8 mouse cellular contexts compared by ENCODE assay signal in the genomic region with DNA sequence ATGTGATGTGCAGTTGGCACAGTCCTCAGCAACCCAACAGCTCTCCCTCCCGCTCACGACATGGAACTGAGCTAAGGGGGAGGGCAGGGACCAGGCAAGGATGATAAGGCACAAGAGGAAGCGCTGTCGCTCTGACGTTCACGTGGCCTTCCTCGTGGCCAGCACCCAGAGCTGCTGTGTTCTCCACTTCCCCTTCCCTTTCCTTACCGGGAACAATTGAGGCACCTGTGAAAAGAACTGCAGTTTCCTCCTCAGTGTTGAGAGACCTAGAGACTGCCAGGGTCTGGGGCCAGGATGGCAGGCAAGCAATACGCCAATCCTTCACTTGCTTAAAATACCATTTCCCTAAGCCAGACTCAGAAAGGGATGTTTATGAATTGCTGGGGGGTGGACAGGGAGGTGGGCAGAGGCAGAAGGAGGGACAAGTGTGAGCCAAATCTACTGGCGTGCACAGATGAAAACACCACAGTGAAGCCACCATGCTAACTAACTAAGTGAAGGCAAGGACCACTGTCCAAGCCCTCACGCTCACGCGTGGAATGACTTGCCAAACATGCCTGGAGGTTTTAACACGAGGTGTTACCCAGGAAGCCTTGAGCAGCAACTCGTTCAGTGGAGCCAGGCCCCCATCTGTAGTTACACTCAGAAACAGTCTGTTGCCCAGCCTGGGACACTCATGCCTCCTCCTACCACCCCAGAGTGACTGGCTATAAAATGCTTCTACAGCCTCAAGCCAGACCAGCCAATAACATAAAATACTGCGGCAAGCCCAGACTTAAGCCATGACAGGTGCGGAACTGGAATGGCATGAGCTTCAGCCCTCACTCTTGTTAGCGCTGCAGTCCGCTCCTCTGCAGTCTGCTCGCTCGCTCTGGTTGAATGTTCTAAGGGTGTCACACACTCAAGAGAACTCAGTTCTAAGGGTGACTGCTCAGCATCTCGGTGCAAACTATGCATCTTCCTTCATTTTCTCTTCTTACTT. TPM values are rescaled to one million over a fixed set of nuclear protein-coding genes. Genes with fewer than 3 reads are reported as not detected.
DNase-seq lines count a peak whose midpoint lies in the region; ATAC-seq and TF ChIP-seq lines count a peak whose summit lies in the region.

No protein-coding gene starts in this region.

- peak overlapping the region; percentile 12; the same call in 1 of the 2 replicates for H3K4me3 ChIP-seq in layer of hippocampus, adult 2 months
- no peak overlapping the region for H3K4me3 ChIP-seq in bone marrow macrophage, adult 2 months (ENCODE audit: insufficient read depth, low read length)
- H3K4me3 ChIP-seq in lung, adult 2 months (replicated peaks; ENCODE audit: extremely low read depth, low read depth, low read length) = no peak overlapping the region
- H3K4me3 ChIP-seq in stomach, embryonic 14.5 days (ENCODE audit: low read depth, low read length) = no peak overlapping the region
- no peak overlapping the region for H3K4me3 ChIP-seq in cerebellum, adult 2 months (replicated peaks; ENCODE audit: insufficient read depth, low read depth, low read length)

- H3K4me1 ChIP-seq in bone marrow macrophage, adult 2 months (ENCODE audit: control insufficient read depth, insufficient read depth, low read length) = peaks cover 21% of the 10 kb centered on the region
- H3K4me1 ChIP-seq in lung, adult 2 months (ENCODE audit: control insufficient read depth, insufficient read depth, low read length) = peaks cover 2% of the 10 kb centered on the region
- H3K4me1 ChIP-seq in stomach, embryonic 14.5 days (ENCODE audit: control insufficient read depth, insufficient read depth, low read length) = 0 out of 2 replicates have a peak, but pooled peaks cover 2% of the 10 kb centered on the region
- peaks cover 6% of the 10 kb centered on the region for H3K4me1 ChIP-seq in cerebellum, adult 2 months (ENCODE audit: control insufficient read depth, insufficient read depth, low read length)

- TF ChIP-seq CTCF in layer of hippocampus, adult 2 months (conservative IDR thresholded peaks at IDR 0.05) = no peak
- TF ChIP-seq CTCF in bone marrow macrophage, adult 2 months (IDR thresholded peaks at IDR 0.05; ENCODE audit: low read depth, low read length) = no peak
- no peak for TF ChIP-seq CTCF in lung, adult 2 months (IDR thresholded peaks at IDR 0.05; ENCODE audit: insufficient read depth, low read length)
- TF ChIP-seq CTCF in cerebellum, adult 2 months (IDR thresholded peaks at IDR 0.05; ENCODE audit: borderline replicate concordance, insufficient read depth, low read depth, low read length) = no peak

- no peak overlapping the region for H3K9ac ChIP-seq in stomach, embryonic 14.5 days (replicated peaks; ENCODE audit: low read depth, low read length)

- no peak for TF ChIP-seq POLR2A in bone marrow macrophage, adult 2 months (IDR thresholded peaks at IDR 0.05; ENCODE audit: borderline replicate concordance, low read depth, low read length)
- TF ChIP-seq POLR2A in lung, adult 2 months (IDR thresholded peaks at IDR 0.05; ENCODE audit: borderline replicate concordance, extremely low read depth, low read depth, low read length) = no peak
- TF ChIP-seq POLR2A in cerebellum, adult 2 months (IDR thresholded peaks at IDR 0.05; ENCODE audit: borderline replicate concordance, insufficient read depth, low read length) = no peak

- no peaks in the 10 kb centered on the region for H3K27me3 ChIP-seq in stomach, embryonic 14.5 days (ENCODE audit: control insufficient read depth, insufficient read depth, low read length)
- no peaks in the 10 kb centered on the region for H3K27me3 ChIP-seq in cerebellum, adult 2 months (ENCODE audit: control insufficient read depth, insufficient read depth, low read length)

- no peaks in the 10 kb centered on the region; the same call in 1 of the 2 replicates for H3K36me3 ChIP-seq in stomach, embryonic 14.5 days (ENCODE audit: control insufficient read depth, insufficient read depth, low read length)

- DNase-seq in layer of hippocampus, adult 2 months (ENCODE audit: low spot score in 2 of 2) = peak in 1 of 2 experiments; percentile 60
- no peak for DNase-seq in layer of hippocampus, postnatal 36 days
- DNase-seq in heart, adult 18-20 months = peak; percentile 83 to 93
- DNase-seq in kidney, postnatal 10 days = peak; percentile 79
- peak; percentile 16 for DNase-seq in lung, adult 2 months
- no peak for DNase-seq in cerebellum, adult 2 months

- H3K27ac ChIP-seq in layer of hippocampus, adult 2 months = peak overlapping the region; percentile 82
- peak overlapping the region; percentile 1; the same call in 1 of the 2 replicates for H3K27ac ChIP-seq in bone marrow macrophage, adult 2 months (ENCODE audit: insufficient read depth, low read depth, low read length)
- H3K27ac ChIP-seq in stomach, embryonic 14.5 days (ENCODE audit: low read length) = 0 out of 2 replicates have a peak overlapping the region, but pooled peaks have one; percentile 11
- H3K27ac ChIP-seq in cerebellum, adult 2 months (ENCODE audit: insufficient read depth, low read length) = no peak overlapping the region

- 46% methylated on average over 22 of the region's 22 CpGs for WGBS in lung, adult 2 months
- WGBS in stomach, embryonic 14.5 days = 75% methylated on average over 22 of the region's 22 CpGs
- WGBS in cerebellum, adult 2 months = 51% methylated on average over 22 of the region's 22 CpGs

- ATAC-seq in stomach, embryonic 14.5 days (ENCODE audit: insufficient number of reproducible peaks, insufficient read depth, low FRiP score, low read depth) = no peak

- H3K4me2 ChIP-seq in stomach, embryonic 14.5 days (replicated peaks; ENCODE audit: low read depth, low read length) = no peak overlapping the region

- H3K9me3 ChIP-seq in stomach, embryonic 14.5 days (ENCODE audit: control insufficient read depth, low read depth, low read length) = no peaks in the 10 kb centered on the region

RNA-seq across cellular contexts. Expression of a gene that starts 45.4 kb away (rescaled TPM):
- total RNA-seq in layer of hippocampus, adult 2 months (2021) = 10 to 100 TPM; 36.4 to 42.3 TPM
- total RNA-seq in layer of hippocampus, postnatal 36 days (2021) = 10 to 100 TPM; 42.5 to 43.2 TPM
- not detected in 2 replicates for polyA plus RNA-seq in bone marrow macrophage, adult 2 months (2012; ENCODE audit: insufficient read depth, insufficient read length, missing spikeins)
- total RNA-seq in heart, adult 18-20 months (2021) = 10 to 100 TPM; 12.4 to 13.9 TPM
- 7.9 and 10.7 TPM in 2 replicates for polyA plus RNA-seq in lung, adult 2 months (2012; rRNA removed)
- polyA plus RNA-seq in stomach, embryonic 14.5 days (2014; fragmentation: Nextera tagmentation; extraction: Ambion mirVana) = 70.0 and 70.5 TPM in 2 replicates
- 44.3 and 50.8 TPM in 2 replicates for polyA plus RNA-seq in cerebellum, adult 2 months (2012; rRNA removed)

Comparison
In these comparisons a context has a peak if more than half of its experiments do, and no peak if none do; other contexts are left out.
1. DNase-seq: peak in heart, adult 18-20 months (2 of 2), kidney, postnatal 10 days (single experiment) and lung, adult 2 months (single experiment); none in layer of hippocampus, postnatal 36 days (0 of 2) and cerebellum, adult 2 months (0 of 2).